Mouse (Mus musculus): Measurements from ENCODE around the gene Abhd15. TPM values are rescaled to one million over a fixed set of nuclear protein-coding genes. Genes with fewer than 3 reads are reported as not detected.

Gene Abhd15
- polyA plus RNA-seq, 1 experiment from 2014 or later = 0.63 TPM

GRCm38 (mm10) chr11:77532202-77532846 is 17.4 kb downstream of the Abhd15 start:
- Histone ChIP-seq H3K36me3 (ENCODE audit: inconsistent target) (peaks cover 23% of the 10 kb centered on the region), H3K4me3 (ENCODE audit: inconsistent target) (no peak overlapping the region), H3K27ac (no peak overlapping the region), H3K79me2 (ENCODE audit: inconsistent target) (no peaks in the 10 kb centered on the region)
- 68% methylated on average over 4 of the region's 4 CpGs for WGBS (ENCODE audit: missing documents)

GRCm38 (mm10) chr11:77545261-77545660 is 30.3 kb downstream of the Abhd15 start:
- peaks cover 57% of the 10 kb centered on the region for H3K36me3 ChIP-seq (ENCODE audit: inconsistent target)
- 85% methylated on average over 7 of the region's 7 CpGs for WGBS (ENCODE audit: missing documents)

GRCm38 (mm10) chr11:77585201-77585600 is 70.3 kb downstream of the Abhd15 start:
- Histone ChIP-seq H3K27ac (no peak overlapping the region), H3K36me3 (ENCODE audit: inconsistent target) (peaks cover 45% of the 10 kb centered on the region), H3K79me2 (ENCODE audit: inconsistent target) (peaks cover 65% of the 10 kb centered on the region), H3K4me3 (ENCODE audit: inconsistent target) (no peak overlapping the region)
- 94% methylated on average over 3 of the region's 3 CpGs for WGBS (ENCODE audit: missing documents)

More at GRCm38 (mm10) chr11:77545261-77545660, 30.3 kb downstream of the Abhd15 start:
- Histone ChIP-seq H3K4me3 (ENCODE audit: inconsistent target) (no peak overlapping the region), H3K27ac (no peak overlapping the region), H3K79me2 (ENCODE audit: inconsistent target) (no peaks in the 10 kb centered on the region)

Other genes with a start within 250 kb of the Abhd15 start
- gene Coro6, start 52.7 kb upstream of the Abhd15 start, polyA plus RNA-seq (2018) = not detected in 3 replicates
- 2.8 to 4.3 TPM (median 3.3 TPM) in 3 replicates for gene Ankrd13b, start 25.4 kb upstream of the Abhd15 start, polyA plus RNA-seq (2018)
- 23.8 to 28.2 TPM (median 25.3 TPM) in 3 replicates for gene Git1, start 21.6 kb upstream of the Abhd15 start, polyA plus RNA-seq (2018)
- gene Trp53i13, start 859 bp downstream of the Abhd15 start, polyA plus RNA-seq (2018) = 1.8 to 4.6 TPM (median 4.5 TPM) in 3 replicates
- not detected in 3 replicates for gene Gm10392, start 4.1 kb downstream of the Abhd15 start, polyA plus RNA-seq (2018)
- 16.9 to 21.9 TPM (median 19.1 TPM) in 3 replicates for gene Taok1, start 92.7 kb downstream of the Abhd15 start, polyA plus RNA-seq (2018)
- gene Nufip2, start 171.0 kb downstream of the Abhd15 start, polyA plus RNA-seq (2018) = 22.9 to 25.7 TPM (median 24.8 TPM) in 3 replicates
- not detected in 3 replicates for gene Cryba1, start 210.2 kb downstream of the Abhd15 start, polyA plus RNA-seq (2018)
- 37.1 to 91.1 TPM (median 40.6 TPM) in 3 replicates for gene Myo18a, start 248.1 kb downstream of the Abhd15 start, polyA plus RNA-seq (2018)